Mouse (Mus musculus): Measurements from ENCODE around the gene Mypop. TPM values are rescaled to one million over a fixed set of nuclear protein-coding genes. Genes with fewer than 3 reads are reported as not detected.

Gene Mypop
- polyA plus RNA-seq, 1 experiment from 2014 or later, result 7.4 TPM

DNA sequence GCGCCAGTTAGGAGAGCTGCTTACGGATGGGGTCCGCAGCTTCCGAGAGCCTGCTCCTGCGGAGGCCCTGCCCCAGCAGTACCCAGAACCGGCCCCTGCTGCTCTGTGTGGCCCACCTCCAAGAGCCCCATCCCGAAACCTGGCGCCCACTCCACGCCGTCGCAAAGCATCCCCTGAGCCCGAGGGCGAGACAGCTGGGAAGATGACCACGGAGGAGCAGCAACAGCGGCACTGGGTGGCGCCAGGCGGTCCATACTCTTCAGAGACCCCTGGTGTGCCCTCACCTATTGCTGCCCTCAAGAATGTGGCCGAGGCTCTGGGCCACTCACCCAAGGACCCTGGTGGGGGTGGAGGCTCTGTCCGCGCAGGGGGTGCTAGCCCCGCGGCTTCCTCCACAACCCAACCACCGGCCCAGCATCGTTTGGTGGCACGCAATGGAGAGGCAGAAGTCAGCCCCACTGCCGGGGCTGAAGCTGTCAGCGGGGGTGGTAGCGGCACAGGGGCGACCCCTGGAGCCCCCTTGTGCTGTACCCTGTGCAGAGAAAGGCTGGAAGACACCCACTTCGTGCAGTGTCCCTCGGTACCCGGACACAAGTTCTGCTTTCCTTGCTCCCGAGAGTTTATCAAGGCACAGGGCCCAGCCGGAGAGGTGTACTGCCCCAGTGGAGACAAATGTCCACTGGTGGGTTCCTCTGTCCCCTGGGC, 14.5 kb downstream of the Mypop start:
- 79% methylated on average over 34 of the region's 34 CpGs for WGBS
- H3K27me3 ChIP-seq, result no peaks in the 10 kb centered on the region
- peak overlapping the region; percentile 95 for H3K9ac ChIP-seq
- H3K36me3 ChIP-seq, result peaks cover 31% of the 10 kb centered on the region
- H3K4me3 ChIP-seq, result peak overlapping the region; percentile 96
- peaks cover 64% of the 10 kb centered on the region for H3K4me1 ChIP-seq (replicated peaks)
- H3K27ac ChIP-seq (replicated peaks), result no peak overlapping the region
- H3K4me2 ChIP-seq, result peak overlapping the region; percentile 100
- H3K9me3 ChIP-seq, result no peaks in the 10 kb centered on the region
- ATAC-seq (ENCODE audit: low read depth), result no peak

DNA sequence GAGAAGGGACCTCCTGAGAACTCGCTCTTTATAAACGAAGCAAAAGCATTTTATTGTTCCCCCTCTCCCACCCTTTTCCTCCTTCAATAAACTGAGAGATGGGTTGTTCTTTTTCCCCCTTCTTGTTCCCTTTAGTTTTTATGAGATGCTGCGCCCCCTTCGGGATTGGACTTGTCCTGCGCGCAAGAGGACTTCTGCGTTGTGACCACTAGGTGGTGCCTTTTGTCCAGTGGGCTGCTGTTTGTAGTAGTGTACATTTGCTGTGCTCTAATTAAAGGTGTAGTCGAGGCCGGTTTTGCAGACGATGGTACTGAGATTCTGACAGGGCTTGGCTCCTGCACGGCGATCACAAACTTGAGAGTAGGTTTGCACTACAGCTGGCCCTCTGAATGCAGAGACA, 15.4 kb downstream of the Mypop start:
- no peak for ATAC-seq (ENCODE audit: low read depth)
- no peak overlapping the region for H3K27ac ChIP-seq (replicated peaks)
- no peaks in the 10 kb centered on the region for H3K27me3 ChIP-seq
- peak overlapping the region; percentile 96 for H3K4me3 ChIP-seq
- H3K9me3 ChIP-seq, result no peaks in the 10 kb centered on the region
- H3K4me2 ChIP-seq, result peak overlapping the region; percentile 100; the same call in 1 of the 2 replicates
- peaks cover 31% of the 10 kb centered on the region for H3K36me3 ChIP-seq
- H3K4me1 ChIP-seq (replicated peaks), result peaks cover 54% of the 10 kb centered on the region
- H3K9ac ChIP-seq, result peak overlapping the region; percentile 95; the same call in 1 of the 2 replicates
- WGBS, result 9% methylated on average over 12 of the region's 12 CpGs

DNA sequence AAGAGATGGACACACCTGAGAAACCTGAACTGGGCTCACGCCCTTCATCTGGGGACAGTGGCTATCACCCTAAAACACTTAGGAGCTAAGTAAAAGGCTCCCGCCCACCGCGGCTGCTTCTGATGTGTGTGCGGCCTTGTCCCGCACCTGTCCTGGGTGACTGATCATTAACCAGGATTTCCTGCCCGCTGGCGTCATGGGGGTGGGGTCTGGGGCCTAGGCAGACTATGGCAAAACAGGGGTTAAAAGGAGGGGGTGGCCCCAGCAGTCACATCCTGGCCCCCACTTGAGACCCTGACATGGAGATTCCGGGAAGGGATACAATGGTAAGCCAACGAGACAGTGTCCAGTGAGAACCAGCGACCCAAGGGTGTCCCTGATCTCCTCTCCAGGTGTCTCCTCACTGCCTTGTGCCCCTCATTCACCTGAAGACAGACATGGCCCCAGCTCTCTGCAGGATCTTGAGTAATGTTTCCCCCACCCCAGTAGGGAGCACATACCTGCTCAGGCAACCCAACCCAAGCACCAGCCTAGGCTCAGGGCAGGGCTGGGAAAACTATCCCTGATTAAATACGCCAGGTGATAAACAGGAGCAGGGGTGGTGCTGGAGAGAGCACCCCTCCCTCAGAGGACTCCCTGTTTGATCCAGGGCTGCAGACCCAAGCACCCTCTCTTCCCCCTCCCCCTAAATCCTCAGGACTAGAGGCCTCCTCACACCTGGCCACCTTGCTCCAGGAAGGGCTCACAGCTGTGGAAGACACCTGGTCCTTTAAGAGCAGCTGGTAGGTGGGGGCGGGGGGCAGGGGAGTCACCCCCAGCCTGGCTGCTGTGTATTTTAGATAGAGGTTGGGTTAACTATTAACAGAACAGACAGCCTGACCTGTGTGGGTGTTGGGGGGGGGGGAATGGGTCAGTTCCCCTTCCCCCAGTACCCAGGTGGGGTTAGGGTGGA, 16.3 kb downstream of the Mypop start:
- 77% methylated on average over 13 of the region's 13 CpGs for whole genome bisulfite sequencing
- Histone ChIP-seq H3K4me3 (no peak overlapping the region), H3K36me3 (peaks cover 31% of the 10 kb centered on the region), H3K9ac (0 out of 2 replicates have a peak overlapping the region, but pooled peaks have one; percentile 3), H3K27ac (replicated peaks) (no peak overlapping the region), H3K9me3 (no peaks in the 10 kb centered on the region), H3K27me3 (no peaks in the 10 kb centered on the region), H3K4me2 (no peak overlapping the region), H3K4me1 (replicated peaks) (peaks cover 53% of the 10 kb centered on the region)
- ATAC-seq (ENCODE audit: low read depth), result no peak

DNA sequence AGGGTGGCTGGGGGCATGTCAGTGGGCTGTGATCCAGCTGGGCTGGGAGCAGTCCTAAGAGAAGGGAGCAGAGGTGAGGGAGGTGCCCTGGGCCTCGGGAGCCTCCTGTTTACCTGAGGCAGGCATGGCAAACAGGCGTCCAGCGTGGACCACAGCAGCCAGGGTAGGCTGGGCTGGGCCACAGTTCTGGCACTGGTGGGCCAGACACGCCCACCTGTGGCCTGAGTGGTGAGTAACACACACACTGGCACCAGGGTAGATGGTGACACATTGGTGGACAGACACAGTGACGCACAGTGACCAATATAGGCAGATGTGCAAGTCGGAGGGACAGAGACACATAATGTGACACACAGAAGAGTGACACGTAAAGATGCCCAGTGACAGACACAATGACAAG, 19.5 kb downstream of the Mypop start:
- Histone ChIP-seq H3K9ac (no peak overlapping the region), H3K27ac (replicated peaks) (no peak overlapping the region), H3K27me3 (no peaks in the 10 kb centered on the region), H3K4me3 (no peak overlapping the region), H3K4me2 (no peak overlapping the region), H3K4me1 (replicated peaks) (peaks cover 34% of the 10 kb centered on the region), H3K36me3 (peaks cover 23% of the 10 kb centered on the region), H3K9me3 (no peaks in the 10 kb centered on the region)
- 81% methylated on average over 7 of the region's 7 CpGs for WGBS
- ATAC-seq (ENCODE audit: low read depth), result no peak

DNA sequence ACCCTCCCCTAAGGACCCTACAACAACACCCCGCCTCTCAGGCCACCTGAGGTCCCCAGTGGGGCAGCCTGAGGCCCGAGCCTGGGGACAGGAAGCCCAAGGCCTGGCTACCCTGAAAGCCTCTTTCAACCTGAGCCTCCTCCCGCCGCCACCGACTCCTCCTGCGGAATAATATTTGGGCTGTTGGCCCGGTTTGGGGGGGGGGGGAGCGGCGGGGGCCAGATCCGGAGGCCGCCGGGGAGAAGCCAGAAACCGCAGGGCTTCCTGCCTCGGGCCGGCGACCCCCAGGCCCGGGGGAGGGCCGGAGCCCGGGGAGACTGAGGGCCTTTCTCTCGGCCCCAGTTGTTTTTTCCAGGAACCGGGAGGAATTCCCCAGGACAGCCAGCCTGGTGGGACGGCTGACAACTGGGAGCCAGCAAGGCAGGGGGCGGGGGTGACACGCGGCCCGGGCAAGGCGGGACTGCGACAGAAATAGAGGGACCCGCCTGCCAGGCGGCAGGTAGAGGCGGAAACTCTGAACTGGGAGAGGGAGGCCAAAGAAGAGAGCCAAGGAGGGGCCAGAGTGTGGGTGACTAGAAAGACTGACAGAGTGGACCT, 21.1 kb downstream of the Mypop start:
- H3K9me3 ChIP-seq, result no peaks in the 10 kb centered on the region
- peaks cover 19% of the 10 kb centered on the region for H3K4me1 ChIP-seq (replicated peaks)
- H3K4me3 ChIP-seq, result peak overlapping the region; percentile 24
- WGBS, result 2% methylated on average over 29 of the region's 31 CpGs
- ATAC-seq (ENCODE audit: low read depth), result no peak
- no peaks in the 10 kb centered on the region for H3K27me3 ChIP-seq
- H3K4me2 ChIP-seq, result peak overlapping the region; percentile 55
- H3K36me3 ChIP-seq, result peaks cover 10% of the 10 kb centered on the region
- H3K9ac ChIP-seq, result peak overlapping the region; percentile 67
- peak overlapping the region; percentile 46 for H3K27ac ChIP-seq (replicated peaks)

DNA sequence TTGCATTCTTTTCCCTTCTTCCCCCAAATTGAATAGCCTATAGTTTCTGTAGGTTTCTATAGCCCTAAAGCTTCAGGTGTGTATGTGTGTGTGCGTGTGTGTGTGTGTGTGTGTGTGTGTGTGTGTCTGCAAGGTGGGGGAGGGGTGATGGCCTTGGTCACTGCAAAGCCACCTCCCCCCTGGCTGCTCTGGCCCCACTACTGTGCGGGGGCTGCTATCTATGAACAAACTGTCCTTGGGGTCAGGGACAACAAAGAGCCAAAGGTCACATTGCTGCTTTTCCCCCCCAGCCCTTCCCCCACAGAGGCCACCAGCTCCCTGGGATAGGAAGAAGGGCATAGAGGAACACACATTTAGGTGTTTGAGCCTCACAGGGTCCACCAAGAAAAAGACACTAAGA, 21.8 kb downstream of the Mypop start:
- no peak overlapping the region for H3K4me2 ChIP-seq
- 38% methylated on average over 2 of the region's 2 CpGs for WGBS
- no peaks in the 10 kb centered on the region for H3K9me3 ChIP-seq
- no peak for ATAC-seq (ENCODE audit: low read depth)
- H3K27me3 ChIP-seq, result no peaks in the 10 kb centered on the region
- peaks cover 11% of the 10 kb centered on the region for H3K4me1 ChIP-seq (replicated peaks)
- H3K36me3 ChIP-seq, result peaks cover 2% of the 10 kb centered on the region; the same call in 1 of the 2 replicates
- no peak overlapping the region for H3K4me3 ChIP-seq
- no peak overlapping the region for H3K9ac ChIP-seq
- no peak overlapping the region for H3K27ac ChIP-seq (replicated peaks)

DNA sequence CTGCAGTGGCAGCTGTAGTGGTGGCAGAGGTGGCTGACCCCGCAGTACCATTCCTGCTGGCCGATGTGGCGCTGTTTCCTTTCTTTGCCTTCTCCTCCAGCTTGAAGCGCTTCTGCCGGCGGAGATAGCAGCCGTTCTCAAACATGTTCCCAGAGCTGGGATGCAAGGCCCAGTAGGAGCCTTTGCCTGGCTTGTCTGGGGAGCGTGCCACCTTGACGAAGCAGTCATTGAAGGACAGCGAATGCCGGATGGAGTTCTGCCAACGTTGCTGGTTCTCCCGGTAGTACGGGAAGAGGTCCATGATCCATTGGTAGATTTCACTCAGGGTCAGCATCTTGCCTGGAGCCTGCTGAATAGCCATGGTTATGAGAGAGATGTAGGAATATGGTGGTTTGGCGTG, 23.4 kb downstream of the Mypop start:
- H3K9ac ChIP-seq, result no peak overlapping the region
- WGBS, result 64% methylated on average over 15 of the region's 15 CpGs
- H3K9me3 ChIP-seq, result no peaks in the 10 kb centered on the region
- H3K36me3 ChIP-seq, result no peaks in the 10 kb centered on the region
- ATAC-seq (ENCODE audit: low read depth), result no peak
- no peak overlapping the region for H3K4me2 ChIP-seq
- H3K27ac ChIP-seq (replicated peaks), result no peak overlapping the region
- H3K4me3 ChIP-seq, result no peak overlapping the region
- H3K27me3 ChIP-seq, result no peaks in the 10 kb centered on the region
- H3K4me1 ChIP-seq (replicated peaks), result peaks cover 9% of the 10 kb centered on the region

DNA sequence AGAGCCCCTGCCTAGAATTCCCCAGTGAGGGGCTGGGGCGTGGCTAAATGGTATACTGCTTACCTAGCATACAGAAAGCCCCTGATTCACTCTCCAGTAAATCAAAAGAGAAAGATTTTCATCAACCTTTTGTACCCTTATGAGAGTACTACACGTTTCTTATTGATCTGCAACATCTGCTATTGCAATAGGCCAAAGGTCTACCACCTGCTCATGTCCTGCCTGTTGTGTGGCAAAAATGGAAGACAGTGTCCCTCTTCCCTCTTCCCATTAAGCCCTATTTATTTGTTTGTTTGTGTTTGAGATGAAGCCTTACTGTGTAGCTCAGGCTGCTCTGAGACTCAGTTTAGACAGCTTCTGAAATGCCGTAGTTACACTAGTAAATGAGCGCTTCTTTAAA, 25.0 kb downstream of the Mypop start:
- H3K4me1 ChIP-seq (replicated peaks), result peaks cover 9% of the 10 kb centered on the region
- H3K4me2 ChIP-seq, result no peak overlapping the region
- peaks cover 13% of the 10 kb centered on the region for H3K27me3 ChIP-seq
- no peak overlapping the region for H3K4me3 ChIP-seq
- no peak for ATAC-seq (ENCODE audit: low read depth)
- no peaks in the 10 kb centered on the region for H3K36me3 ChIP-seq
- 93% methylated on average over 4 of the region's 4 CpGs for WGBS
- no peak overlapping the region for H3K27ac ChIP-seq (replicated peaks)
- no peak overlapping the region for H3K9ac ChIP-seq
- no peaks in the 10 kb centered on the region for H3K9me3 ChIP-seq

DNA sequence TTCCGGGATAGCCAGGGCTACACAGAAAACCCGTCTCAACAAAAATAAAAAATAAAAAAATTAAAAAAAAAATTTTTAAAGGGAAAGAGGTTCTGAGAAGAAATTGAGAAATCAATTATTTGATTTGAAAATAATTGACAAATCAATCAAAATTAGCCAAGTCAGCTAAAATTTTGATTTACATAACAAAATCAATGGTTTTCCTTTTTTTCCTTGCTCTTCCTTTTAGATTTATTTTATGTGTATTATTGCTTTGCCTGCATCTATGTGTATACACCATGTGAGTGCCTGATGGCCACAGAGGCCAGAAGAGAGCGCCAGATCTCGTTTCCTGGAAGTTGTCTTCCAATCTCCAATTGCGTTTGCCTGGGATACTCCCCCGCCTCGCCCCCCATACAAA, 26.9 kb downstream of the Mypop start:
- ATAC-seq (ENCODE audit: low read depth), result no peak
- Histone ChIP-seq H3K9me3 (no peaks in the 10 kb centered on the region), H3K4me2 (no peak overlapping the region), H3K36me3 (no peaks in the 10 kb centered on the region), H3K4me1 (replicated peaks) (no peaks in the 10 kb centered on the region), H3K27me3 (peaks cover 32% of the 10 kb centered on the region), H3K27ac (replicated peaks) (no peak overlapping the region), H3K9ac (no peak overlapping the region), H3K4me3 (no peak overlapping the region)
- WGBS, result 93% methylated on average over 7 of the region's 7 CpGs

DNA sequence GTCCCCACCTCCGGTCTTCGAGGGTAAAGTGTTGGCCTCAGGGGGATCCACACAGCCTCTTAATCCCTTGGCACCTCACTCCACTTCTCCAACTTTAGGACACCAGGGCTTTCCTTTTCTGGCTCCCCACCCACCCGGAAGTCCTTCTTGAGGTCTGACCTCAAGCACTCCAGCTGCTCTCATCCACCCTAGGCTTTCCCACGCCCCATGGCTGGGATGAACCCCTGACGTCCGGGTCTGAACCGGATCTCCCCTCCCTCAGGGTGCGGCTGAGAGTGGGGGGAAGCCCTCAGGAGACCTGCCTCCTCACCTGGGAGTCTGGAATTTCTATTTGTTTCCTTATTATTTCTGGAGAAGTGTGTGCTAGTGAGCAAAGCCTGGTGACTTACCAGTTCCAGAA, 30.0 kb downstream of the Mypop start:
- no peak overlapping the region for H3K4me3 ChIP-seq
- peaks cover 14% of the 10 kb centered on the region for H3K4me1 ChIP-seq (replicated peaks)
- WGBS, result 24% methylated on average over 8 of the region's 8 CpGs
- no peaks in the 10 kb centered on the region for H3K9me3 ChIP-seq
- peaks cover 42% of the 10 kb centered on the region for H3K27me3 ChIP-seq
- H3K27ac ChIP-seq (replicated peaks), result no peak overlapping the region
- H3K36me3 ChIP-seq, result no peaks in the 10 kb centered on the region
- H3K9ac ChIP-seq, result no peak overlapping the region
- ATAC-seq (ENCODE audit: low read depth), result no peak
- H3K4me2 ChIP-seq, result no peak overlapping the region

DNA sequence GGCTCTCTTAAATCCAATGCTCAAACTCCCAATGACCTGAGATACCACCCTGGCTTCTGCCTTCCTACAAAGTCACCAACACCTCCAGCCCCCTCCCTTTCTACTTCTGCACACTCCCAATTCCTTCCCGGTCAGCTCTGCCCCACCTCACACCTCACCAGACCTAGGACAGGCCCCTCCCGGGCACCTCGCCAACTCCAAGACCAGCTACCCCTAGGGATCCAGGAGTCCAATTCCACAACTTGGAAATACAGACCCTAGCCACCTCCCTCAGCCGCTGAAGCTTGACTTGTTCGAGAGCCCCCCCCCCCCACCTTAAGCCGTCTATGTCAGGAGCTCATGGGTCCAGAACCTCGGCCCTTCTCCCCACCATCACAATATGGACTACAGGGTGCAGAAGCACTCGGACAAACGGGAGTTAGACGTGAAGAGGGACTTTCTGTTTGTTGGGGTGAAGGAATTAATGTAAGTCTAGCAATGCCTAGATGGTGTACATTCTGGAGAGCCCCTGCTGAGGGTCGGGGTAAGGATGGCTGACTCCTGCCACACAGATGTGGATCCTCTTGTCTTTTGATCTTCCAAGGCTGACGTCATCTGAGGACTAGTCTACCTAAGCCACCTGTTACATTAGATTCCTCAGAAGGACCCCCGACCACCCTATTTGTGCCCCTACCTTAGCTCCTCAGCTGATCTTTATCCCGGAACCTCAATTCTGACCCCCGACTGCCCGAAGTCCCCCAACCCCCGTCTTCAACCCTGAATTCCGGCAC, 31.3 kb downstream of the Mypop start:
- Histone ChIP-seq H3K9ac (no peak overlapping the region), H3K27me3 (peaks cover 42% of the 10 kb centered on the region), H3K4me2 (no peak overlapping the region), H3K36me3 (no peaks in the 10 kb centered on the region), H3K4me3 (no peak overlapping the region), H3K9me3 (no peaks in the 10 kb centered on the region), H3K27ac (replicated peaks) (no peak overlapping the region), H3K4me1 (replicated peaks) (peaks cover 19% of the 10 kb centered on the region)
- 61% methylated on average over 18 of the region's 18 CpGs for WGBS
- ATAC-seq (ENCODE audit: low read depth), result no peak
